In genomic region chr9:33168159-33168558, GRCm38 (mm10) we compare ENCODE assay signal across 26 mouse cellular contexts.
DNase-seq lines count a peak whose midpoint lies in the region; ATAC-seq and TF ChIP-seq lines count a peak whose summit lies in the region.
"Had no signal": no experiment of that assay in that cellular context is flagged by ENCODE, and none has a peak within 500 bp of the region (broad histone marks: within the 10 kb centered on the region; RNA-seq: fewer than 3 reads in every experiment).

No protein-coding gene starts in this region.

- H3K36me3 ChIP-seq in forebrain, embryonic 16.5 days (ENCODE audit: control insufficient read depth, insufficient read depth): no peaks in the 10 kb centered on the region
- no peaks in the 10 kb centered on the region for H3K36me3 ChIP-seq in forebrain, embryonic 10.5 days (replicated peaks)
- H3K36me3 ChIP-seq in lung, embryonic 14.5 days (ENCODE audit: insufficient read depth): no peaks in the 10 kb centered on the region
- H3K36me3 ChIP-seq in lung, postnatal 0 days (ENCODE audit: insufficient read depth, low read length): no peaks in the 10 kb centered on the region
- no peaks in the 10 kb centered on the region for H3K36me3 ChIP-seq in heart, embryonic 12.5 days
- no peaks in the 10 kb centered on the region for H3K36me3 ChIP-seq in intestine, embryonic 16.5 days (ENCODE audit: control insufficient read depth, insufficient read depth, low read length)
- H3K36me3 ChIP-seq: embryonic facial prominence, embryonic 13.5 days; G1E; liver, embryonic 13.5 days had no signal

- no peak for TF ChIP-seq EP300 in lung, postnatal 0 days (IDR thresholded peaks at IDR 0.05)

- H3K4me1 ChIP-seq in forebrain, embryonic 16.5 days (replicated peaks; ENCODE audit: control insufficient read depth, insufficient read depth, low read length): peaks cover 5% of the 10 kb centered on the region; the same call in 1 of the 2 replicates
- H3K4me1 ChIP-seq in forebrain, embryonic 10.5 days: no peaks in the 10 kb centered on the region
- H3K4me1 ChIP-seq in lung, embryonic 14.5 days (ENCODE audit: insufficient read depth): no peaks in the 10 kb centered on the region
- no peaks in the 10 kb centered on the region for H3K4me1 ChIP-seq in lung, postnatal 0 days (ENCODE audit: insufficient read depth, low read depth, low read length)
- H3K4me1 ChIP-seq in heart, embryonic 12.5 days (replicated peaks): no peaks in the 10 kb centered on the region
- no peaks in the 10 kb centered on the region for H3K4me1 ChIP-seq in intestine, embryonic 16.5 days (ENCODE audit: control insufficient read depth, insufficient read depth, low read length)
- H3K4me1 ChIP-seq: liver, embryonic 13.5 days had no signal

- no peak overlapping the region for H3K27ac ChIP-seq in forebrain, embryonic 16.5 days (ENCODE audit: low read length)
- H3K27ac ChIP-seq in forebrain, embryonic 10.5 days: no peak overlapping the region
- no peak overlapping the region for H3K27ac ChIP-seq in lung, embryonic 14.5 days (ENCODE audit: low read depth)
- no peak overlapping the region for H3K27ac ChIP-seq in lung, postnatal 0 days (ENCODE audit: low read length)
- H3K27ac ChIP-seq in heart, embryonic 12.5 days (ENCODE audit: poor library complexity, severe bottlenecking): no peak overlapping the region
- H3K27ac ChIP-seq in intestine, embryonic 16.5 days (ENCODE audit: low read length): no peak overlapping the region
- H3K27ac ChIP-seq: embryonic facial prominence, embryonic 13.5 days; hindbrain, embryonic 14.5 days; liver, embryonic 13.5 days; macrophage had no signal

- no peaks in the 10 kb centered on the region for H3K9me3 ChIP-seq in forebrain, embryonic 16.5 days (ENCODE audit: control insufficient read depth, low read length)
- no peaks in the 10 kb centered on the region for H3K9me3 ChIP-seq in forebrain, embryonic 10.5 days
- no peaks in the 10 kb centered on the region for H3K9me3 ChIP-seq in lung, embryonic 14.5 days (ENCODE audit: low read depth, low read length)
- H3K9me3 ChIP-seq in lung, postnatal 0 days (ENCODE audit: low read length): no peaks in the 10 kb centered on the region
- no peaks in the 10 kb centered on the region for H3K9me3 ChIP-seq in heart, embryonic 12.5 days (replicated peaks)
- no peaks in the 10 kb centered on the region for H3K9me3 ChIP-seq in intestine, embryonic 16.5 days (ENCODE audit: control insufficient read depth, low read length)
- H3K9me3 ChIP-seq: embryonic facial prominence, embryonic 13.5 days; G1E; liver, embryonic 13.5 days had no signal

- DNase-seq in forebrain, embryonic 10.5 days (ENCODE audit: extremely low spot score, low spot score): no peak
- DNase-seq in lung, embryonic 14.5 days: peak; percentile 33
- DNase-seq in lung, postnatal 0 days (ENCODE audit: low spot score): no peak
- peak; percentile 60 for DNase-seq in 3T3-L1 (ENCODE audit: low read depth, low spot score)
- peak; percentile 24 for DNase-seq in brain, embryonic 14.5 days (ENCODE audit: low read depth)
- DNase-seq: adrenal gland, adult 2 months; cerebellum, adult 2 months; cerebellum, postnatal 25 days; embryo, embryonic 11 days; gastrocnemius, postnatal 36 days; heart, postnatal 4 days; kidney, adult 8-10 months; kidney, postnatal 10 days; liver, embryonic 13.5 days; lung, adult 2 months; thymus, adult 18-20 months; thymus, postnatal 36 days had no signal

- H3K4me3 ChIP-seq in forebrain, embryonic 16.5 days (replicated peaks; ENCODE audit: low read length): no peak overlapping the region
- H3K4me3 ChIP-seq in forebrain, embryonic 10.5 days: no peak overlapping the region
- H3K4me3 ChIP-seq in lung, embryonic 14.5 days (ENCODE audit: low read depth, low read length): no peak overlapping the region
- no peak overlapping the region for H3K4me3 ChIP-seq in lung, postnatal 0 days (ENCODE audit: low read depth, low read length)
- H3K4me3 ChIP-seq in heart, embryonic 12.5 days: no peak overlapping the region
- no peak overlapping the region for H3K4me3 ChIP-seq in intestine, embryonic 16.5 days (ENCODE audit: low read length)
- H3K4me3 ChIP-seq: embryonic facial prominence, embryonic 13.5 days; liver, embryonic 13.5 days had no signal

- peak; percentile 66 for ATAC-seq in forebrain, embryonic 16.5 days
- no peak; the same call in 1 of the 2 replicates for ATAC-seq in lung, embryonic 14.5 days (ENCODE audit: insufficient read depth)
- ATAC-seq in lung, postnatal 0 days: no peak
- ATAC-seq in heart, embryonic 12.5 days (ENCODE audit: insufficient number of reproducible peaks, low FRiP score): no peak
- ATAC-seq in intestine, embryonic 16.5 days: no peak
- ATAC-seq: inflammation-experienced regulatory T-cells, adult 6 months had no signal

- no peak for TF ChIP-seq POLR2A in brain, embryonic 14.5 days (IDR thresholded peaks at IDR 0.05; ENCODE audit: borderline replicate concordance, extremely low read depth, insufficient read depth, insufficient read length, poor library complexity, severe bottlenecking)

- no peak overlapping the region for H3K4me2 ChIP-seq in forebrain, embryonic 16.5 days (ENCODE audit: low read length)
- no peak overlapping the region for H3K4me2 ChIP-seq in lung, embryonic 14.5 days
- no peak overlapping the region for H3K4me2 ChIP-seq in lung, postnatal 0 days (replicated peaks; ENCODE audit: low read depth, low read length)
- no peak overlapping the region for H3K4me2 ChIP-seq in heart, embryonic 12.5 days
- no peak overlapping the region for H3K4me2 ChIP-seq in intestine, embryonic 16.5 days (ENCODE audit: low read depth, low read length)
- H3K4me2 ChIP-seq: embryonic facial prominence, embryonic 13.5 days; hindbrain, embryonic 14.5 days; liver, embryonic 13.5 days had no signal

- H3K9ac ChIP-seq in forebrain, embryonic 16.5 days (replicated peaks; ENCODE audit: low read depth, low read length): no peak overlapping the region
- no peak overlapping the region for H3K9ac ChIP-seq in lung, embryonic 14.5 days
- H3K9ac ChIP-seq in lung, postnatal 0 days (replicated peaks; ENCODE audit: low read depth): no peak overlapping the region
- H3K9ac ChIP-seq in heart, embryonic 12.5 days: no peak overlapping the region
- no peak overlapping the region for H3K9ac ChIP-seq in intestine, embryonic 16.5 days (ENCODE audit: low read depth, low read length)
- H3K9ac ChIP-seq: embryonic facial prominence, embryonic 13.5 days; hindbrain, embryonic 14.5 days; liver, embryonic 13.5 days had no signal

- TF ChIP-seq CTCF in lung, embryonic 14.5 days (IDR thresholded peaks at IDR 0.05; ENCODE audit: low read depth): no peak
- TF ChIP-seq CTCF in lung, postnatal 0 days (IDR thresholded peaks at IDR 0.05): no peak
- no peak for TF ChIP-seq CTCF in brain, embryonic 14.5 days (IDR thresholded peaks at IDR 0.05; ENCODE audit: borderline replicate concordance, extremely low read depth, insufficient read depth, insufficient read length)

- H3K27me3 ChIP-seq in forebrain, embryonic 16.5 days (replicated peaks; ENCODE audit: control insufficient read depth, insufficient read depth, low read length): no peaks in the 10 kb centered on the region
- no peaks in the 10 kb centered on the region for H3K27me3 ChIP-seq in forebrain, embryonic 10.5 days (ENCODE audit: poor library complexity, severe bottlenecking)
- H3K27me3 ChIP-seq in lung, embryonic 14.5 days (ENCODE audit: insufficient read depth, low read length): no peaks in the 10 kb centered on the region
- H3K27me3 ChIP-seq in lung, postnatal 0 days (replicated peaks; ENCODE audit: insufficient read depth, low read length): no peaks in the 10 kb centered on the region
- no peaks in the 10 kb centered on the region for H3K27me3 ChIP-seq in heart, embryonic 12.5 days (replicated peaks)
- no peaks in the 10 kb centered on the region for H3K27me3 ChIP-seq in intestine, embryonic 16.5 days (replicated peaks; ENCODE audit: control insufficient read depth, insufficient read depth, low read length)
- H3K27me3 ChIP-seq: CH12.LX; liver, embryonic 13.5 days had no signal

- 67% methylated on average over 6 of the region's 6 CpGs for WGBS in forebrain, embryonic 16.5 days
- WGBS in forebrain, embryonic 10.5 days: 89% methylated on average over 6 of the region's 6 CpGs
- WGBS in lung, embryonic 14.5 days: 35% methylated on average over 6 of the region's 6 CpGs
- WGBS in lung, postnatal 0 days: 54% methylated on average over 6 of the region's 6 CpGs
- WGBS in heart, embryonic 12.5 days: 63% methylated on average over 6 of the region's 6 CpGs
- WGBS in intestine, embryonic 16.5 days: 56% methylated on average over 6 of the region's 6 CpGs

Comparison
In these comparisons a context has a peak if more than half of its experiments do, and no peak if none do; other contexts are left out.
1. DNase-seq: peak in lung, embryonic 14.5 days (single experiment), 3T3-L1 (single experiment) and brain, embryonic 14.5 days (single experiment); none in forebrain, embryonic 10.5 days (single experiment) and lung, postnatal 0 days (single experiment).